Mouse (Mus musculus) right cerebral cortex, postnatal 4 days (tissue): ENCODE measurements at regions not wholly inside any gene's neighbourhood (a gene's known extent, or its start where the extent isn't known, plus 50 kb on each side); places are given as distances from the start of the nearest gene placed in this dataset.
A peak's percentile ranks its signal among the peaks of the same experiment; 100 is the strongest.

Experiments used
- DNase-seq: peaks from one replicate; pipeline ENCODE4 v3.0.0-alpha.2; 2022

GRCm38 (mm10) chr7:36420741-36421140 lies 277.2 kb upstream of the Tshz3 start:
- no peak for DNase-seq

GRCm38 (mm10) chr7:36449181-36449915 lies 248.6 kb upstream of the Tshz3 start:
- DNase-seq, result peak; percentile 20

GRCm38 (mm10) chr7:36453816-36454215 lies 244.1 kb upstream of the Tshz3 start:
- DNase-seq, result no peak

- DNase-seq, result no peak
These were observed 241.8 kb upstream of the Tshz3 start for GRCm38 (mm10) chr7:36456080-36456479.

- DNase-seq, result no peak
These were observed 235.5 kb upstream of the Tshz3 start for GRCm38 (mm10) chr7:36462422-36462833.

GRCm38 (mm10) chr7:36469386-36469785 lies 228.5 kb upstream of the Tshz3 start:
- no peak for DNase-seq

GRCm38 (mm10) chr7:36473532-36473931 lies 224.4 kb upstream of the Tshz3 start:
- DNase-seq, result no peak

GRCm38 (mm10) chr7:36476434-36476833 lies 221.5 kb upstream of the Tshz3 start:
- peak; percentile 32 for DNase-seq

- peak; percentile 18 for DNase-seq
These were observed 220.9 kb upstream of the Tshz3 start for GRCm38 (mm10) chr7:36476851-36477644.

GRCm38 (mm10) chr7:36488155-36488554 lies 209.8 kb upstream of the Tshz3 start:
- DNase-seq, result no peak

- no peak for DNase-seq
These were observed 206.7 kb upstream of the Tshz3 start for GRCm38 (mm10) chr7:36491173-36491581.

- no peak for DNase-seq
These were observed 193.7 kb upstream of the Tshz3 start for GRCm38 (mm10) chr7:36504010-36504875.

- no peak for DNase-seq
These were observed 190.0 kb upstream of the Tshz3 start for GRCm38 (mm10) chr7:36507895-36508431.

- DNase-seq, result no peak
These were observed 184.2 kb upstream of the Tshz3 start for GRCm38 (mm10) chr7:36513680-36514079.

GRCm38 (mm10) chr7:36516094-36516663 lies 181.7 kb upstream of the Tshz3 start:
- DNase-seq, result no peak

GRCm38 (mm10) chr7:36519027-36519426 lies 178.9 kb upstream of the Tshz3 start:
- no peak for DNase-seq

GRCm38 (mm10) chr7:36522960-36523359 lies 175.0 kb upstream of the Tshz3 start:
- DNase-seq, result no peak

GRCm38 (mm10) chr7:36526148-36526547 lies 171.8 kb upstream of the Tshz3 start:
- no peak for DNase-seq

GRCm38 (mm10) chr7:36526692-36527091 lies 171.2 kb upstream of the Tshz3 start:
- no peak for DNase-seq

- DNase-seq, result no peak
These were observed 168.3 kb upstream of the Tshz3 start for GRCm38 (mm10) chr7:36529504-36530065.

- no peak for DNase-seq
These were observed 166.4 kb upstream of the Tshz3 start for GRCm38 (mm10) chr7:36531559-36531958.

GRCm38 (mm10) chr7:36538111-36538510 lies 159.8 kb upstream of the Tshz3 start:
- no peak for DNase-seq
